Comparison of ENCODE assay signal across 8 mouse cellular contexts in genomic region chr14:11554306-11555041, GRCm38 (mm10). TPM values are rescaled to one million over a fixed set of nuclear protein-coding genes. Genes with fewer than 3 reads are reported as not detected.
DNase-seq lines count a peak whose midpoint lies in the region; ATAC-seq and TF ChIP-seq lines count a peak whose summit lies in the region.

No protein-coding gene starts in this region.

- H3K27me3 ChIP-seq in erythroblast, embryonic 14.5 days (ENCODE audit: control insufficient read depth), result peaks cover 56% of the 10 kb centered on the region
- H3K27me3 ChIP-seq in embryonic facial prominence, embryonic 15.5 days, result no peaks in the 10 kb centered on the region
- H3K27me3 ChIP-seq in heart, embryonic 10.5 days (ENCODE audit: insufficient read depth, poor library complexity, severe bottlenecking), result no peaks in the 10 kb centered on the region
- H3K27me3 ChIP-seq in kidney, embryonic 15.5 days, result no peaks in the 10 kb centered on the region
- no peaks in the 10 kb centered on the region for H3K27me3 ChIP-seq in limb, embryonic 15.5 days
- H3K27me3 ChIP-seq in myocyte (ENCODE audit: control insufficient read depth, insufficient read depth, insufficient read length), result no peaks in the 10 kb centered on the region

- peaks cover 25% of the 10 kb centered on the region for H3K79me2 ChIP-seq in myocyte (ENCODE audit: control insufficient read depth, insufficient read depth)

- H3K4me3 ChIP-seq in erythroblast, embryonic 14.5 days (replicated peaks), result peak overlapping the region; percentile 49
- peak overlapping the region; percentile 65 for H3K4me3 ChIP-seq in embryonic facial prominence, embryonic 15.5 days (replicated peaks)
- peak overlapping the region; percentile 70 for H3K4me3 ChIP-seq in heart, embryonic 10.5 days
- H3K4me3 ChIP-seq in kidney, embryonic 15.5 days (replicated peaks), result peak overlapping the region; percentile 73
- peak overlapping the region; percentile 87 for H3K4me3 ChIP-seq in limb, embryonic 15.5 days
- peak overlapping the region; percentile 86 for H3K4me3 ChIP-seq in myocyte

- H3ac ChIP-seq in myocyte (ENCODE audit: control insufficient read depth, insufficient read length), result peak overlapping the region; percentile 64

- no peaks in the 10 kb centered on the region for H3K9me3 ChIP-seq in erythroblast, embryonic 14.5 days (ENCODE audit: control insufficient read depth, low read length)
- no peaks in the 10 kb centered on the region for H3K9me3 ChIP-seq in embryonic facial prominence, embryonic 15.5 days (replicated peaks)
- no peaks in the 10 kb centered on the region for H3K9me3 ChIP-seq in heart, embryonic 10.5 days
- no peaks in the 10 kb centered on the region for H3K9me3 ChIP-seq in kidney, embryonic 15.5 days (replicated peaks)
- H3K9me3 ChIP-seq in limb, embryonic 15.5 days, result no peaks in the 10 kb centered on the region

- H3K9ac ChIP-seq in embryonic facial prominence, embryonic 15.5 days, result peak overlapping the region; percentile 77
- H3K9ac ChIP-seq in kidney, embryonic 15.5 days, result peak overlapping the region; percentile 91
- H3K9ac ChIP-seq in limb, embryonic 15.5 days, result peak overlapping the region; percentile 90

- no peaks in the 10 kb centered on the region for H3K4me1 ChIP-seq in erythroblast, embryonic 14.5 days (ENCODE audit: control insufficient read depth)
- H3K4me1 ChIP-seq in embryonic facial prominence, embryonic 15.5 days, result peaks cover 22% of the 10 kb centered on the region
- H3K4me1 ChIP-seq in heart, embryonic 10.5 days, result peaks cover 27% of the 10 kb centered on the region
- peaks cover 32% of the 10 kb centered on the region for H3K4me1 ChIP-seq in kidney, embryonic 15.5 days
- peaks cover 28% of the 10 kb centered on the region for H3K4me1 ChIP-seq in limb, embryonic 15.5 days

- DNase-seq in heart, embryonic 10.5 days (ENCODE audit: low spot score), result peak; percentile 78
- peak; percentile 54 for DNase-seq in urinary bladder, adult 2 months (ENCODE audit: low spot score)

- no peak for TF ChIP-seq POLR2A in myocyte (IDR thresholded peaks at IDR 0.05; ENCODE audit: insufficient read length, low read depth)

- peak overlapping the region; percentile 95 for H3K4me2 ChIP-seq in embryonic facial prominence, embryonic 15.5 days (replicated peaks)
- H3K4me2 ChIP-seq in kidney, embryonic 15.5 days, result peak overlapping the region; percentile 81
- H3K4me2 ChIP-seq in limb, embryonic 15.5 days, result peak overlapping the region; percentile 91
- H3K4me2 ChIP-seq in myocyte (ENCODE audit: low read depth), result peak overlapping the region; percentile 91

- under 1% methylated on average over 46 of the region's 46 CpGs for WGBS in embryonic facial prominence, embryonic 15.5 days
- under 1% methylated on average over 46 of the region's 46 CpGs for WGBS in heart, embryonic 10.5 days
- under 1% methylated on average over 46 of the region's 46 CpGs for WGBS in kidney, embryonic 15.5 days
- WGBS in limb, embryonic 15.5 days, result under 1% methylated on average over 46 of the region's 46 CpGs

- H3K36me3 ChIP-seq in erythroblast, embryonic 14.5 days (ENCODE audit: control insufficient read depth), result no peaks in the 10 kb centered on the region
- no peaks in the 10 kb centered on the region for H3K36me3 ChIP-seq in embryonic facial prominence, embryonic 15.5 days
- 0 out of 2 replicates have a peak, but pooled peaks cover 3% of the 10 kb centered on the region for H3K36me3 ChIP-seq in heart, embryonic 10.5 days
- H3K36me3 ChIP-seq in kidney, embryonic 15.5 days, result no peaks in the 10 kb centered on the region
- no peaks in the 10 kb centered on the region for H3K36me3 ChIP-seq in limb, embryonic 15.5 days
- H3K36me3 ChIP-seq in myocyte (ENCODE audit: control insufficient read depth, insufficient read depth), result no peaks in the 10 kb centered on the region

- H3K27ac ChIP-seq in embryonic facial prominence, embryonic 15.5 days (replicated peaks), result peak overlapping the region; percentile 99
- peak overlapping the region; percentile 93 for H3K27ac ChIP-seq in heart, embryonic 10.5 days
- H3K27ac ChIP-seq in kidney, embryonic 15.5 days, result peak overlapping the region; percentile 99
- H3K27ac ChIP-seq in limb, embryonic 15.5 days, result peak overlapping the region; percentile 99

- ATAC-seq in erythroblast, adult 5-6 weeks (replicated peaks; ENCODE audit: low FRiP score, poor library complexity, severe bottlenecking), result no peak
- ATAC-seq in embryonic facial prominence, embryonic 15.5 days (ENCODE audit: insufficient number of reproducible peaks, low FRiP score, low TSS enrichment, low read depth), result peak; percentile 32
- peak; percentile 64 for ATAC-seq in kidney, embryonic 15.5 days (replicated peaks; ENCODE audit: low FRiP score)
- peak; percentile 37 for ATAC-seq in limb, embryonic 15.5 days (ENCODE audit: insufficient number of reproducible peaks, low FRiP score, low TSS enrichment, low read depth)

TF ChIP-seq in myocyte, 11 proteins besides CTCF, POLR2A, EP300 and RAD21:
- no peak for TF ChIP-seq MAX (IDR thresholded peaks at IDR 0.05; ENCODE audit: low read depth)

RNA-seq across cellular contexts. Expression of gene Ptprg, which starts 1.1 kb away (rescaled TPM):
- polyA plus RNA-seq in erythroblast, embryonic 14.5 days (2012), result not detected in 2 replicates
- not detected in 2 replicates for total RNA-seq in erythroblast, adult 5-6 weeks (2015; ENCODE audit: low replicate concordance)
- total RNA-seq in erythroblast, adult 5-6 weeks (2017; ENCODE audit: low replicate concordance), result not detected in 2 replicates
- 21.6 and 25.6 TPM in 2 replicates for polyA plus RNA-seq in embryonic facial prominence, embryonic 15.5 days (2015; fragmentation: Nextera tagmentation; extraction: Ambion mirVana)
- polyA plus RNA-seq in heart, embryonic 10.5 days (2016; fragmentation: Nextera tagmentation; extraction: Ambion mirVana), result 22.2 and 22.8 TPM in 2 replicates
- 39.9 and 40.4 TPM in 2 replicates for polyA plus RNA-seq in kidney, embryonic 15.5 days (2015; fragmentation: Nextera tagmentation; extraction: Ambion mirVana)
- polyA plus RNA-seq in limb, embryonic 15.5 days (2015; fragmentation: Nextera tagmentation; extraction: Ambion mirVana), result 23.6 and 27.3 TPM in 2 replicates
- polyA plus RNA-seq in myocyte (2012; fragmentation: generic; extraction: Trizol), result 14.4 TPM
- polyA plus RNA-seq in urinary bladder, adult 2 months (2012; rRNA removed), result 11.6 and 16.2 TPM in 2 replicates

Comparison
In these comparisons a context has a peak if more than half of its experiments do, and no peak if none do; other contexts are left out.
1. RNA of gene Ptprg, which starts 1.1 kb away (polyA plus RNA-seq): 39.9 to 40.4 TPM in kidney, embryonic 15.5 days, 23.6 to 27.3 TPM in limb, embryonic 15.5 days, 21.6 to 25.6 TPM in embryonic facial prominence, embryonic 15.5 days, 22.2 to 22.8 TPM in heart, embryonic 10.5 days, 14.4 TPM in myocyte (single experiment) and 11.6 to 16.2 TPM in urinary bladder, adult 2 months; not detected in erythroblast, embryonic 14.5 days; every median in the first group is over 10 times any median in the second.
2. Peak in every context shown above with its lines, with median percentiles within 50 percentile points of each other: H3K4me3 ChIP-seq, H3K27ac ChIP-seq, H3K4me2 ChIP-seq and H3K9ac ChIP-seq.